ENCODE assay signal across 12 mouse cellular contexts in genomic region chr2:35628052-35628451, GRCm38 (mm10).
DNase-seq lines count a peak whose midpoint lies in the region; ATAC-seq and TF ChIP-seq lines count a peak whose summit lies in the region.
"Had no signal": no experiment of that assay in that cellular context is flagged by ENCODE, and none has a peak within 500 bp of the region (broad histone marks: within the 10 kb centered on the region; RNA-seq: fewer than 3 reads in every experiment).

No protein-coding gene starts in this region.

- peak overlapping the region; percentile 24; the same call in 1 of the 2 replicates for H3K9ac ChIP-seq in heart, embryonic 11.5 days (ENCODE audit: low read depth, low read length)
- no peak overlapping the region; the same call in 1 of the 2 replicates for H3K9ac ChIP-seq in limb, embryonic 12.5 days (replicated peaks)
- no peak overlapping the region for H3K9ac ChIP-seq in limb, embryonic 13.5 days
- H3K9ac ChIP-seq: liver, embryonic 12.5 days had no signal

- TF ChIP-seq POLR2A in cortical plate, adult 2 months (IDR thresholded peaks at IDR 0.05; ENCODE audit: extremely low read depth, insufficient read depth, low read length), result no peak

- peak overlapping the region; percentile 82 for H3K27ac ChIP-seq in heart, embryonic 11.5 days (ENCODE audit: low read depth, low read length)
- peak overlapping the region; percentile 51 for H3K27ac ChIP-seq in limb, embryonic 12.5 days
- H3K27ac ChIP-seq in limb, embryonic 10.5 days, result no peak overlapping the region
- 0 out of 2 replicates have a peak overlapping the region, but pooled peaks have one; percentile 50 for H3K27ac ChIP-seq in cortical plate, adult 2 months (ENCODE audit: insufficient read depth, low read length)
- peak overlapping the region; percentile 39; the same call in 1 of the 2 replicates for H3K27ac ChIP-seq in limb, embryonic 13.5 days
- H3K27ac ChIP-seq: liver, embryonic 12.5 days had no signal

- peaks cover 79% of the 10 kb centered on the region for H3K4me1 ChIP-seq in heart, embryonic 11.5 days (ENCODE audit: control insufficient read depth, insufficient read depth, low read length)
- peaks cover 58% of the 10 kb centered on the region for H3K4me1 ChIP-seq in limb, embryonic 12.5 days (replicated peaks)
- H3K4me1 ChIP-seq in limb, embryonic 10.5 days, result peaks cover 65% of the 10 kb centered on the region
- no peaks in the 10 kb centered on the region; the same call in 1 of the 2 replicates for H3K4me1 ChIP-seq in cortical plate, adult 2 months (ENCODE audit: control insufficient read depth, insufficient read depth, low read length)
- H3K4me1 ChIP-seq in limb, embryonic 13.5 days, result peaks cover 63% of the 10 kb centered on the region

- TF ChIP-seq CTCF in cortical plate, adult 2 months (IDR thresholded peaks at IDR 0.05; ENCODE audit: extremely low read depth, insufficient read depth, low read length), result no peak

- peaks cover 3% of the 10 kb centered on the region; the same call in 1 of the 2 replicates for H3K36me3 ChIP-seq in heart, embryonic 11.5 days (ENCODE audit: control insufficient read depth, insufficient read depth, low read length)
- H3K36me3 ChIP-seq in limb, embryonic 12.5 days, result peaks cover 37% of the 10 kb centered on the region
- peaks cover 57% of the 10 kb centered on the region for H3K36me3 ChIP-seq in limb, embryonic 10.5 days
- peaks cover 31% of the 10 kb centered on the region for H3K36me3 ChIP-seq in limb, embryonic 13.5 days
- H3K36me3 ChIP-seq: liver, embryonic 12.5 days had no signal

- no peaks in the 10 kb centered on the region for H3K27me3 ChIP-seq in heart, embryonic 11.5 days (ENCODE audit: control insufficient read depth, insufficient read depth, low read length)
- no peaks in the 10 kb centered on the region for H3K27me3 ChIP-seq in limb, embryonic 12.5 days
- H3K27me3 ChIP-seq in limb, embryonic 10.5 days (ENCODE audit: low read depth, poor library complexity, severe bottlenecking), result no peaks in the 10 kb centered on the region
- H3K27me3 ChIP-seq in limb, embryonic 13.5 days, result no peaks in the 10 kb centered on the region
- H3K27me3 ChIP-seq: CH12.LX had no signal

- ATAC-seq in heart, embryonic 11.5 days (replicated peaks; ENCODE audit: insufficient number of reproducible peaks, low FRiP score, low TSS enrichment), result no peak
- no peak for ATAC-seq in limb, embryonic 12.5 days (ENCODE audit: insufficient number of reproducible peaks, insufficient read depth, low FRiP score, low TSS enrichment, low read depth)
- no peak for ATAC-seq in limb, embryonic 13.5 days (ENCODE audit: low FRiP score, low read depth)
- ATAC-seq: liver, embryonic 12.5 days had no signal

- H3K4me2 ChIP-seq in heart, embryonic 11.5 days, result peak overlapping the region; percentile 52
- no peak overlapping the region for H3K4me2 ChIP-seq in limb, embryonic 12.5 days
- 0 out of 2 replicates have a peak overlapping the region, but pooled peaks have one; percentile 14 for H3K4me2 ChIP-seq in limb, embryonic 13.5 days (replicated peaks)
- H3K4me2 ChIP-seq: liver, embryonic 12.5 days had no signal

- H3K4me3 ChIP-seq in heart, embryonic 11.5 days (ENCODE audit: low read depth, low read length), result no peak overlapping the region
- no peak overlapping the region for H3K4me3 ChIP-seq in limb, embryonic 12.5 days (replicated peaks)
- no peak overlapping the region for H3K4me3 ChIP-seq in limb, embryonic 10.5 days
- no peak overlapping the region for H3K4me3 ChIP-seq in cortical plate, adult 2 months (ENCODE audit: insufficient read depth, low read length)
- H3K4me3 ChIP-seq in limb, embryonic 13.5 days, result no peak overlapping the region
- H3K4me3 ChIP-seq: liver, embryonic 12.5 days had no signal

- 24% methylated on average over 7 of the region's 7 CpGs for WGBS in heart, embryonic 11.5 days (ENCODE audit: insufficient replicate concordance)
- WGBS in limb, embryonic 12.5 days, result 61% methylated on average over 7 of the region's 7 CpGs
- 71% methylated on average over 7 of the region's 7 CpGs for WGBS in limb, embryonic 10.5 days
- 64% methylated on average over 7 of the region's 7 CpGs for WGBS in limb, embryonic 13.5 days

- DNase-seq in heart, adult 11 months, result no peak
- no peak for DNase-seq in limb, embryonic 10.5 days (ENCODE audit: low spot score)
- no peak for DNase-seq in adrenal gland, adult 18-20 months (ENCODE audit: low spot score in 2 of 2)
- no peak for DNase-seq in spleen, postnatal 10 days (ENCODE audit: low spot score in 2 of 2)
- DNase-seq: adrenal gland, postnatal 25 days; kidney, adult 9 months had no signal

- H3K9me3 ChIP-seq in heart, embryonic 11.5 days (replicated peaks; ENCODE audit: control insufficient read depth, low read length), result no peaks in the 10 kb centered on the region
- no peaks in the 10 kb centered on the region for H3K9me3 ChIP-seq in limb, embryonic 12.5 days
- no peaks in the 10 kb centered on the region for H3K9me3 ChIP-seq in limb, embryonic 10.5 days (replicated peaks)
- H3K9me3 ChIP-seq in limb, embryonic 13.5 days, result no peaks in the 10 kb centered on the region
- H3K9me3 ChIP-seq: liver, embryonic 12.5 days had no signal
